Mouse (Mus musculus) heart, adult 8-10 months (tissue): ENCODE measurements around the gene Dennd1a. TPM values are rescaled to one million over a fixed set of nuclear protein-coding genes. Genes with fewer than 3 reads are reported as not detected.

Experiments used
- microRNA-seq: library from miRNA; unstranded; fragments of <30 nt; microRNA quantifications from one replicate; pipeline ENCODE4 v1.2.0, GENCODE M21; 2022
- total RNA-seq, 4 experiments: library from RNA; stranded (reverse); gene quantifications; 2 replicates each; pipeline ENCODE4 v1.2.4; 2022

Dennd1a gene
- total RNA-seq, 4 experiments from 2014 or later, result 24.6 to 29.0 (median 27.3) TPM

Small RNAs within 50 kb of the gene (microRNA-seq; reads per million reads assigned to microRNA genes)
- gene Gm44455, result not detected

Other genes starting within 250 kb of the Dennd1a start
- under 1 TPM in 1 of 4 experiments, not detected in 3; 0.24 TPM for gene Lhx2, start 51.9 kb upstream of the Dennd1a start, total RNA-seq
- 1 to 10 TPM; 2.3 to 5.0 (median 2.7) TPM for gene Nek6, start 224.3 kb upstream of the Dennd1a start, total RNA-seq